Mouse (Mus musculus): ENCODE data around the gene Col19a1. TPM values are rescaled to one million over a fixed set of nuclear protein-coding genes. Genes with fewer than 3 reads are reported as not detected.
A peak's percentile ranks its signal among the peaks of the same experiment; 100 is the strongest.

The Col19a1 gene
- polyA plus RNA-seq, 1 experiment from 2014 or later, result 0.45 TPM

GRCm38 (mm10) chr1:24226941-24227711 is 360.1 kb downstream of the Col19a1 start:
- Histone ChIP-seq H3K27me3 (ENCODE audit: control insufficient read depth, insufficient read depth, low read length) (no peaks in the 10 kb centered on the region), H3K4me2 (ENCODE audit: low read depth, low read length) (no peak overlapping the region), H3K27ac (replicated peaks; ENCODE audit: low read depth, low read length) (no peak overlapping the region), H3K9me3 (replicated peaks; ENCODE audit: control insufficient read depth, low read length) (no peaks in the 10 kb centered on the region), H3K4me1 (ENCODE audit: control insufficient read depth, insufficient read depth, low read length) (no peaks in the 10 kb centered on the region), H3K9ac (replicated peaks; ENCODE audit: low read length) (no peak overlapping the region), H3K4me3 (ENCODE audit: low read depth, low read length) (no peak overlapping the region), H3K36me3 (replicated peaks; ENCODE audit: control insufficient read depth, insufficient read depth, low read depth, low read length) (no peaks in the 10 kb centered on the region)
- ATAC-seq (replicated peaks; ENCODE audit: insufficient number of reproducible peaks, low FRiP score, low TSS enrichment, low read depth), result no peak
- DNase-seq (ENCODE audit: low spot score), result no peak
- 84% methylated on average over 6 of the region's 6 CpGs for WGBS

GRCm38 (mm10) chr1:24225825-24226526 is 361.3 kb downstream of the Col19a1 start:
- Histone ChIP-seq H3K4me3 (ENCODE audit: low read depth, low read length) (no peak overlapping the region), H3K4me1 (ENCODE audit: control insufficient read depth, insufficient read depth, low read length) (no peaks in the 10 kb centered on the region), H3K27me3 (ENCODE audit: control insufficient read depth, insufficient read depth, low read length) (no peaks in the 10 kb centered on the region), H3K36me3 (replicated peaks; ENCODE audit: control insufficient read depth, insufficient read depth, low read depth, low read length) (no peaks in the 10 kb centered on the region), H3K9ac (replicated peaks; ENCODE audit: low read length) (no peak overlapping the region), H3K27ac (replicated peaks; ENCODE audit: low read depth, low read length) (peak overlapping the region; percentile 39; the same call in 1 of the 2 replicates), H3K9me3 (replicated peaks; ENCODE audit: control insufficient read depth, low read length) (no peaks in the 10 kb centered on the region), H3K4me2 (ENCODE audit: low read depth, low read length) (no peak overlapping the region)
- peak; percentile 76 for DNase-seq (ENCODE audit: low spot score)
- ATAC-seq (replicated peaks; ENCODE audit: insufficient number of reproducible peaks, low FRiP score, low TSS enrichment, low read depth), result peak; percentile 84
- 73% methylated on average over 4 of the region's 4 CpGs for WGBS

DNA sequence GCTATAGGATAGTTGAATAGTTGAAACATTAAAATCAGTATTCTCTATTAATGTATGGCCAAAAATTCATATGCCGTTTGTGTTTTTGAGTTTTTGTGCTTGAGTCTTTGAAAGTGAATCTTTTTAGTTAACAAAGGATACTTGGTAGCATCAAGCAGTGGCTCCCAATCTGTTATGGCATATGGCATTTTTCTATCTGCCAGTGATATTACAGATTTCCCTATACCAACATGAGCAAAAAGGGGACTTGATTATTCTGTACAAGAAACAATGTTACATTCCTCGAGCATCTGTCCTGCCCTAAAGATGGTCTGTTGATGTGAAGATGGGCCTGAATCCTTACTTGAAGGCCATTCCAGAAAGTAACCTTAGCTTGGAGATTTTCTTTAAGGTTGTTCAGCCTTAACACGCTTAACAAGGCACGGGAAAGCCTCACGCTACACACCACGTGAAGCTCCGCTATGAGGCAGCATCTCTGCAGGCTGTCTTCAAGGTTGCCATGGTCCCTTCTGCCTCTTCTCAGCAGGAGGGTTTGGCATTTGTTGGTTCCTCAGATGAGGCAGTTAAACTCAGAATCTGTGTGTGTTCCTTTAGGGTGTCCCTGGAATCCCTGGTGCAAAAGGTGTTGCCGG is 364.2 kb downstream of the Col19a1 start:
- no peak overlapping the region for H3K9ac ChIP-seq (replicated peaks; ENCODE audit: low read length)
- H3K4me3 ChIP-seq (ENCODE audit: low read depth, low read length), result no peak overlapping the region
- no peaks in the 10 kb centered on the region for H3K4me1 ChIP-seq (ENCODE audit: control insufficient read depth, insufficient read depth, low read length)
- H3K4me2 ChIP-seq (ENCODE audit: low read depth, low read length), result no peak overlapping the region
- WGBS, result 87% methylated on average over 8 of the region's 8 CpGs
- H3K9me3 ChIP-seq (replicated peaks; ENCODE audit: control insufficient read depth, low read length), result no peaks in the 10 kb centered on the region
- DNase-seq (ENCODE audit: low spot score) (no peak), ATAC-seq (replicated peaks; ENCODE audit: insufficient number of reproducible peaks, low FRiP score, low TSS enrichment, low read depth) (no peak)
- H3K27me3 ChIP-seq (ENCODE audit: control insufficient read depth, insufficient read depth, low read length), result no peaks in the 10 kb centered on the region
- no peaks in the 10 kb centered on the region; the same call in 1 of the 2 replicates for H3K36me3 ChIP-seq (replicated peaks; ENCODE audit: control insufficient read depth, insufficient read depth, low read depth, low read length)
- no peak overlapping the region for H3K27ac ChIP-seq (replicated peaks; ENCODE audit: low read depth, low read length)

- DNase-seq (ENCODE audit: low spot score), result no peak
- Histone ChIP-seq H3K9me3 (replicated peaks; ENCODE audit: control insufficient read depth, low read length) (no peaks in the 10 kb centered on the region), H3K4me1 (ENCODE audit: control insufficient read depth, insufficient read depth, low read length) (no peaks in the 10 kb centered on the region), H3K27ac (replicated peaks; ENCODE audit: low read depth, low read length) (no peak overlapping the region), H3K27me3 (ENCODE audit: control insufficient read depth, insufficient read depth, low read length) (no peaks in the 10 kb centered on the region), H3K36me3 (replicated peaks; ENCODE audit: control insufficient read depth, insufficient read depth, low read depth, low read length) (no peaks in the 10 kb centered on the region; the same call in 1 of the 2 replicates), H3K4me2 (ENCODE audit: low read depth, low read length) (no peak overlapping the region), H3K9ac (replicated peaks; ENCODE audit: low read length) (no peak overlapping the region), H3K4me3 (ENCODE audit: low read depth, low read length) (no peak overlapping the region)
- no peak for ATAC-seq (replicated peaks; ENCODE audit: insufficient number of reproducible peaks, low FRiP score, low TSS enrichment, low read depth)
- WGBS, result 86% methylated on average over 2 of the region's 2 CpGs
These were observed 365.0 kb downstream of the Col19a1 start for GRCm38 (mm10) chr1:24222231-24222630.

DNA sequence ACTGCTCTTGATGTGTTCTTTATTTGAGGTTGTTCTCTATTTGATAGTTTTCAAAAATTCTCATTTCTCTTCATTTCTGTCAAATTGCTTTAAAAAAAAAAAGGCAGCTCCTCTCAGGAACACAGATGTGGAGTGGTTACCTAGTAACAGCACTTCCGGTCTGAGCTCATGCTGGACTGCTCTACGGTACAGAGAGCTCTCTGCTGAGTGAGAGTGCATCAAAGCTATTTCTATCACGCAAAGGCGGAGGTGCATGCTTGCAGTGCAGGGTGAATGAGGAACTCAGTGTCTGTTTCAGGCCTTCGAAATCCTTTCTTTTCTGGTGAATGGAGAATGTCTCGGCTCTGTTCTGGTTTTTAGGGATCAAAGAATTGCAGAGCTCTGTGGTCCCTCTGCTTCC is 368.2 kb downstream of the Col19a1 start:
- Histone ChIP-seq H3K4me3 (ENCODE audit: low read depth, low read length) (no peak overlapping the region), H3K27ac (replicated peaks; ENCODE audit: low read depth, low read length) (no peak overlapping the region), H3K4me1 (ENCODE audit: control insufficient read depth, insufficient read depth, low read length) (no peaks in the 10 kb centered on the region), H3K9me3 (replicated peaks; ENCODE audit: control insufficient read depth, low read length) (no peaks in the 10 kb centered on the region), H3K27me3 (ENCODE audit: control insufficient read depth, insufficient read depth, low read length) (no peaks in the 10 kb centered on the region), H3K9ac (replicated peaks; ENCODE audit: low read length) (no peak overlapping the region), H3K36me3 (replicated peaks; ENCODE audit: control insufficient read depth, insufficient read depth, low read depth, low read length) (no peaks in the 10 kb centered on the region; the same call in 1 of the 2 replicates), H3K4me2 (ENCODE audit: low read depth, low read length) (no peak overlapping the region)
- 43% methylated on average over 6 of the region's 6 CpGs for WGBS
- DNase-seq (ENCODE audit: low spot score) (peak; percentile 58), ATAC-seq (replicated peaks; ENCODE audit: insufficient number of reproducible peaks, low FRiP score, low TSS enrichment, low read depth) (no peak)

Other genes starting within 250 kb of the Col19a1 start
- gene Lmbrd1, start 91.2 kb upstream of the Col19a1 start, polyA plus RNA-seq (2014; fragmentation: Nextera tagmentation; extraction: Ambion mirVana), result 26.7 and 27.3 TPM in 2 replicates

Measured in embryonic facial prominence, embryonic 11.5 days (tissue).